Mouse (Mus musculus) heart, embryonic 14.5 days (tissue): ENCODE data around the gene Defb13. TPM values are rescaled to one million over a fixed set of nuclear protein-coding genes. Genes with fewer than 3 reads are reported as not detected.

Source experiments
- ATAC-seq: fragments of 200-750 bp; cut with Nextera tagmentation; 2 replicates; pipeline ENCODE4 v1.8.0; 2017; ENCODE audit warnings: low read depth, moderate TSS enrichment; ENCODE audit not compliant: insufficient number of reproducible peaks, insufficient read depth, low FRiP score
- H3K27ac ChIP-seq, 2 experiments: fragments of 200-500 bp in 1 of 2; fragments of 300-500 bp in 1 of 2; sonication (generic) in 1 of 2; replicated peaks in 1 of 2; 2 replicates each; pipeline ENCODE4 v1.5.1; 2012 to 2014; ENCODE audit warnings: low read depth in 2 of 2, low read length in 2 of 2, control low read depth in 1 of 2, mild to moderate bottlenecking in 1 of 2, mixed read lengths in 1 of 2; ENCODE audit not compliant: control insufficient read depth in 1 of 2, insufficient read depth in 1 of 2
- H3K27me3 ChIP-seq: fragments of 300-500 bp; sonication (generic); 2 replicates; pipeline ENCODE4 v1.6.1; 2014; ENCODE audit warnings: mild to moderate bottlenecking, low read length, control low read depth; ENCODE audit not compliant: control insufficient read depth, insufficient read depth
- H3K36me3 ChIP-seq: fragments of 300-500 bp; sonication (generic); 2 replicates; pipeline ENCODE4 v1.6.1; 2014; ENCODE audit warnings: mild to moderate bottlenecking, control low read depth, low read length, mixed read lengths; ENCODE audit not compliant: control insufficient read depth, insufficient read depth
- H3K4me1 ChIP-seq, 2 experiments: fragments of 200-500 bp in 1 of 2; fragments of 300-500 bp in 1 of 2; sonication (generic) in 1 of 2; 2 replicates each; pipeline ENCODE4 v1.6.1; 2012 to 2014; ENCODE audit warnings: low read length in 2 of 2, control low read depth in 1 of 2, mixed read lengths in 1 of 2; ENCODE audit not compliant: control insufficient read depth in 2 of 2, insufficient read depth in 2 of 2
- H3K4me2 ChIP-seq: fragments of 300-500 bp; sonication (generic); 2 replicates; pipeline ENCODE4 v1.6.1; 2014; ENCODE audit warnings: mild to moderate bottlenecking, low read length
- H3K4me3 ChIP-seq, 2 experiments: fragments of 200-500 bp in 1 of 2; fragments of 300-500 bp in 1 of 2; sonication (generic) in 1 of 2; 2 replicates each; pipeline ENCODE4 v1.5.1; 2012 to 2014; ENCODE audit warnings: low read length in 2 of 2, mild to moderate bottlenecking in 2 of 2, control low read depth in 1 of 2, low read depth in 1 of 2, moderate library complexity in 1 of 2; ENCODE audit not compliant: control insufficient read depth in 1 of 2, insufficient read depth in 1 of 2
- H3K9ac ChIP-seq: fragments of 300-500 bp; sonication (generic); 2 replicates; pipeline ENCODE4 v1.6.1; 2014; ENCODE audit warnings: mild to moderate bottlenecking, low read length
- H3K9me3 ChIP-seq: fragments of 300-500 bp; sonication (generic); 2 replicates; pipeline ENCODE4 v1.6.1; 2016; ENCODE audit warnings: low read length, control low read depth; ENCODE audit not compliant: control insufficient read depth
- WGBS: fragments of 180-500 bp; shearing (Covaris S2); extraction: QIAGEN DNeasy Blood & Tissue Kit; methylation state at CpG from one replicate; pipeline ENCODE4 v1.1.7; 2014; 5-methylcytosine and 5-hydroxymethylcytosine counted together
- polyA plus RNA-seq: library from polyadenylated mRNA; unstranded; fragments of >200 nt; fragmentation: Nextera tagmentation; extraction: Ambion mirVana; gene quantifications from 2 replicates; pipeline ENCODE4 v1.2.1, GENCODE M21; 2014

Gene Defb13
- polyA plus RNA-seq, 1 experiment from 2014 or later = not detected

DNA sequence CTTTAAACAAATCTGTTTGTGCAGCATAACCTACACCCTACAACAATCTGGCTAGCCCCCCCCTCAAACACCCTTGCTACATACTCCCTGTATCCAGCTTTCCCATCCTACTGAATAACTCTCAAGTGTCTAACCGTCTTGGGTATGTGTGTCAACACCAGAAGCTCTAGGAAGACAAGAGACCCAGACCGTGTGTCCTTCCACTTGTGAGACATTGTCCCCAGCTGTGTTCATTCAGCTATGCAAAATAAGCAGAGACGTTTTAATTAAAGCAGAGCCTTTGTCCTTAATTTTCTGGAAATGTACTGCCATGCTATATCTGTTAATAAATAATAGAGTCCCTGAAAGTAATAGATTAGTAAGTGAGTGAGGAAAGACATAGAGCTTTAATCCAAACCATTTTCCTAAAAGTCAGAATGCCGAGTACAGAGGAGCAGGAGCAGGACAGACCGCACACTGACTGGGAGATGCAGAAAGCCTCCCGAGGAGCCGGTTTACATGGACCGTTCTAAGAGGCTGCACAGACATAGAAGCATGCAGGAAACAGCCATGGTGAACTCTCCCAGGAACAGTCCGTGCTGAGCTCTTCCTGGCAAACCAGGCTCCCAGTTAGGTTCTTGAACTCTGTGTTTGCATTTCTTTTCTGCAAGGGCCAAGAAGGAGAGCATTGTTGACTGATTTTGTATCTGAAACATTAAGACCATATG lies 902 bp downstream of the Defb13 start:
- no peaks in the 10 kb centered on the region for H3K9me3 ChIP-seq
- ATAC-seq = no peak
- 69% methylated on average over 9 of the region's 9 CpGs for WGBS

DNA sequence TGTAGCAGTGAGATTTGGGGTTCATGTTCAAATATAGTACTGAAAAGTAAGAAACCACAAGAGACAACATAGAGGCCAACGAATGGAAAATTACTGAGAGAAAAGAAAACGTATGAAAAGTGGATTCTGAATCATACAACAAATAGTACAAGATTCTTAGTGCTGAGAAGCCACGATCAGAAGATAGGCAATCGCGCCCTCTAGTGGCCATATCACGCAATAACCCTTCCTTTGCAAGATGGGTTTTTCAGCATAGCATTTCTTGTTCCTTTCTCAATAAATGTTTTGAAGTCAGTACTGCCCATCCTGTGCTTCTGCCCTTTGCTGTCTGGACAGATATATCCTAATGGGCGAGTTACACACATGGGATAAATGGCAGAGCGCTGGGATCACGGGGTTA lies 8.8 kb downstream of the Defb13 start:
- no peak overlapping the region for H3K4me3 ChIP-seq
- H3K4me1 ChIP-seq = no peaks in the 10 kb centered on the region
- no peak for ATAC-seq
- 8% methylated on average over 9 of the region's 9 CpGs for WGBS
- H3K36me3 ChIP-seq = no peaks in the 10 kb centered on the region
- no peaks in the 10 kb centered on the region for H3K27me3 ChIP-seq
- H3K9me3 ChIP-seq = no peaks in the 10 kb centered on the region
- no peak overlapping the region for H3K9ac ChIP-seq
- no peak overlapping the region for H3K4me2 ChIP-seq
- H3K27ac ChIP-seq = no peak overlapping the region

More for the DNA sequence above, 902 bp downstream of the Defb13 start:
- Histone ChIP-seq H3K27me3 (no peaks in the 10 kb centered on the region), H3K4me2 (no peak overlapping the region), H3K4me1 (no peaks in the 10 kb centered on the region), H3K9ac (no peak overlapping the region), H3K4me3 (no peak overlapping the region), H3K36me3 (no peaks in the 10 kb centered on the region), H3K27ac (no peak overlapping the region)

DNA sequence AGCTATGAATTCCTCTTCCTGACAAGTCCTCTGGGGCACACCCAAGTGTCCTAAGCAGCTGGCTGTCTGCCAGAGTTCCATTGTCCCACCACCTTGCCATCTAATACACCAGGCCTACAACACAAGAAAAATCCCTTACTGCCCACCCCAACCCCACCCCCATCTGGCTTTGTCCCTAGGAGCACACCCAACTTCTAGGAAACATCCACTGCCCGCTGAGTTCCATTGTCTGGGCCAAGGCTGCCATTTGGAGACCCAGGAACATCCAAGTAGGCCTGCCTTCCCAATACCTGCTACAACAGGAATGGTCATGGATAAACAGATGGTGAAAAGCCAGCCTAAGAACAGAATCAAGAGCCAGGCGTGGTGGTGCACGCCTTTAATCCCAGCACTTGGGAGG lies 9.8 kb downstream of the Defb13 start:
- no peaks in the 10 kb centered on the region for H3K27me3 ChIP-seq
- H3K9me3 ChIP-seq = no peaks in the 10 kb centered on the region
- ATAC-seq = no peak
- no peak overlapping the region for H3K9ac ChIP-seq
- no peak overlapping the region for H3K4me3 ChIP-seq
- peaks cover 0 to 2% of the 10 kb centered on the region in 2 experiments; a peak in 1 of 4 replicates for H3K4me1 ChIP-seq
- H3K27ac ChIP-seq = no peak overlapping the region
- H3K36me3 ChIP-seq = no peaks in the 10 kb centered on the region
- 85% methylated on average over 3 of the region's 3 CpGs for WGBS
- H3K4me2 ChIP-seq = no peak overlapping the region

DNA sequence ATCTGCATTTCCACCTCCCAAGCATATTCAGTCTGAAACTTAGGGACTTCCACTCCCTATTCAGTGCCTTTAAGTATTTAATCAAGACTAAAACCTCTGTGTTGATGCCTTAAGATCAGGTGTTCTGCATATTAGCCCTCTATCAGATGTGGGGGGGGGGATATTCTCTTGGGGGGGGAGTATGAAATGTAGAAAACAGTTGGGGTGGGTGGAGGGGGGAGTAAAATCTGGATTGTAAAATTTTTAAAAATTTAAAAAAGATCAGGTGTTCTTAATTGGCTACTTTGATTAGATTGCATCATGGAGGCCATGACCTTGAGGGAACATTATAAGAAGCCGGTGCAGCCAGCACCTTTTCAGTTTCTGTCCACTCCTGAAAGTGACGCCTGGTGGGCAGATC lies 11.9 kb downstream of the Defb13 start, which contains the start of gene Fam90a1a:
Gene Fam90a1a (plus strand): TSS at position 301 of the 400 bp plus-strand sequence.
- no peak for ATAC-seq
- no peaks in the 10 kb centered on the region for H3K27me3 ChIP-seq
- H3K4me3 ChIP-seq = no peak within 1 kb of the TSS
- H3K4me2 ChIP-seq = no peak within 1 kb of the TSS
- no peak within 1 kb of the TSS for H3K27ac ChIP-seq
- 85% methylated on average over 2 of the region's 2 CpGs for WGBS
- H3K9me3 ChIP-seq = no peaks in the 10 kb centered on the region
- H3K9ac ChIP-seq = no peak within 1 kb of the TSS
- H3K36me3 ChIP-seq = no peaks in the 10 kb centered on the region
- H3K4me1 ChIP-seq = peaks cover 0 to 2% of the 10 kb centered on the region in 2 experiments; a peak in 1 of 4 replicates

GRCm38 (mm10) chr8:21966646-21967045 lies 20.1 kb downstream of the Defb13 start:
- H3K36me3 ChIP-seq = no peaks in the 10 kb centered on the region
- 68% methylated on average over 1 of the region's 1 CpGs for WGBS
- no peak overlapping the region for H3K27ac ChIP-seq
- no peak for ATAC-seq
- H3K4me2 ChIP-seq = no peak overlapping the region
- no peaks in the 10 kb centered on the region for H3K27me3 ChIP-seq
- no peak overlapping the region for H3K9ac ChIP-seq
- no peak overlapping the region for H3K4me3 ChIP-seq
- no peaks in the 10 kb centered on the region for H3K4me1 ChIP-seq
- no peaks in the 10 kb centered on the region for H3K9me3 ChIP-seq

DNA sequence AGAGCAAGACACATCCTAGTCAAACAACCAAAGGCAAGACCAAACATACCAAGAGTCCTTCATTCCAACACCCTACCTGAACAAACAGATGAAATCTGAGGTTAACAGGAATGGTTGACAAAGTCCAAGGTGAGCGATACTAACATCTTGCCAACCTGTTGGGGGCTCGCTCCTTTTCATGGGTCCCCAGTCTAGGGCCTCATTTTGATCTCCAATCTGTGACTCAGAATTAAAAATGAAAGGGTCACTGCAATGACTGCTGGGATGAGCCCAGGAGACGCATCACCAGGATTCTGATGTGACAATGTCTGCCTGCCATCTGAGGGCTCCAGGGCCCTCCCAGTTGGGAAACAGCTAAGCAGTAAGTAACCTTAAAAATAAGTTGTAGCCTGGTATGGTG lies 22.9 kb downstream of the Defb13 start, which contains the start of gene Ccdc70:
Gene Ccdc70 (plus strand): TSS at position 301 of the 400 bp plus-strand sequence.
- Histone ChIP-seq H3K27ac (no peak within 1 kb of the TSS), H3K9ac (no peak within 1 kb of the TSS), H3K4me1 (no peaks in the 10 kb centered on the region), H3K9me3 (no peaks in the 10 kb centered on the region), H3K27me3 (no peaks in the 10 kb centered on the region), H3K36me3 (no peaks in the 10 kb centered on the region), H3K4me3 (no peak within 1 kb of the TSS), H3K4me2 (no peak within 1 kb of the TSS)
- 81% methylated on average over 3 of the region's 3 CpGs for WGBS
- ATAC-seq = no peak

DNA sequence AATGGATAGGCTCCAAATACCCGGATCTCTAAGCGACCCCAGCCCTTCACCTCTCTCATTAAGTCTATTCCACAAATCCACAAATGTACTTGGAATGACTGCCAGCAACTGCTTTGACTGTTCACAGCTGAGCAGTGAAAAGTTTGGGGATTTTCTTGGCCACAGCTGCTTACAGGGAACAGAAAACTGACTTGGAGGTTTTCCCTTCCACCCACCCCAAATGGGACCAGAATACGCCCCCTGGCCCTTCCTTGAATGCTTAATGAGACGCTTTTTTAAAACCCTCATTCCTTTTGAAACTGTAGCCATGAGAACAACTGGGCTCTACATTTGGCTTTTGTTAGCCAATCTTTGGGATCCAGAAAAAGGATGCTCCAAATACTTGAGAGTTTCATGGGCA lies 31.6 kb downstream of the Defb13 start:
- H3K9ac ChIP-seq = no peak overlapping the region
- H3K27me3 ChIP-seq = no peaks in the 10 kb centered on the region
- no peak overlapping the region for H3K4me3 ChIP-seq
- no peak overlapping the region for H3K4me2 ChIP-seq
- no peaks in the 10 kb centered on the region for H3K4me1 ChIP-seq
- no peak overlapping the region for H3K27ac ChIP-seq
- H3K36me3 ChIP-seq = no peaks in the 10 kb centered on the region
- WGBS = 60% methylated on average over 4 of the region's 4 CpGs
- H3K9me3 ChIP-seq = no peaks in the 10 kb centered on the region
- no peak for ATAC-seq
